Mouse (Mus musculus) spleen, adult 2 months (tissue): ENCODE results near the gene Kpna4. TPM values are rescaled to one million over a fixed set of nuclear protein-coding genes. Genes with fewer than 3 reads are reported as not detected.

ENCODE experiments used
- DNase-seq, 2 experiments: peaks; one replicate each; pipeline versions ENCODE4 v3.0.0 to v3.0.0-alpha.2; 2012 to 2021; ENCODE audit warnings: low spot score in 2 of 2, low read depth in 1 of 2
- H3K27ac ChIP-seq: fragments of 200-500 bp; 2 replicates; pipeline ENCODE4 v1.5.1; 2012; ENCODE audit warnings: low read length, inconsistent platforms; ENCODE audit not compliant: insufficient read depth
- H3K27me3 ChIP-seq: fragments of 200-500 bp; 2 replicates; pipeline ENCODE4 v1.6.1; 2012; ENCODE audit warnings: mild to moderate bottlenecking, moderate library complexity, low read length, inconsistent platforms; ENCODE audit not compliant: control insufficient read depth, insufficient read depth
- H3K36me3 ChIP-seq: fragments of 200-500 bp; 2 replicates; pipeline ENCODE4 v1.6.1; 2012; ENCODE audit warnings: mild to moderate bottlenecking, low read length, inconsistent platforms; ENCODE audit not compliant: control insufficient read depth, insufficient read depth
- H3K4me1 ChIP-seq: fragments of 200-500 bp; 2 replicates; pipeline ENCODE4 v1.6.1; 2011; ENCODE audit warnings: inconsistent platforms; ENCODE audit not compliant: control insufficient read depth, insufficient read depth, insufficient read length
- H3K4me3 ChIP-seq: fragments of 200-500 bp; 2 replicates; pipeline ENCODE4 v1.5.1; 2011; ENCODE audit warnings: mild to moderate bottlenecking, inconsistent platforms; ENCODE audit not compliant: insufficient read depth, insufficient read length; ENCODE audit errors: extremely low read depth
- CTCF ChIP-seq: fragments of 200-500 bp; IDR thresholded peaks from 2 replicates; pipeline ENCODE4 v1.5.1; 2011; ENCODE audit warnings: mild to moderate bottlenecking, inconsistent platforms; ENCODE audit not compliant: insufficient read depth, insufficient read length, insufficient replicate concordance; ENCODE audit errors: extremely low read depth
- POLR2A ChIP-seq: fragments of 200-500 bp; IDR thresholded peaks from 2 replicates; pipeline ENCODE4 v1.6.1; 2011; ENCODE audit warnings: low read depth, low read length, inconsistent platforms
- WGBS: fragments of 180-500 bp; shearing (Covaris S2); methylation state at CpG from one replicate; pipeline ENCODE4 v1.1.7; 2018; 5-methylcytosine and 5-hydroxymethylcytosine counted together
- polyA plus RNA-seq: library from polyadenylated mRNA; depleted of rRNA; stranded (reverse); fragments of >200 nt; gene quantifications from 2 replicates; pipeline ENCODE4 v1.2.3, GENCODE M21; 2012

Kpna4 gene
- polyA plus RNA-seq, 1 experiment = 8.2 TPM

DNA sequence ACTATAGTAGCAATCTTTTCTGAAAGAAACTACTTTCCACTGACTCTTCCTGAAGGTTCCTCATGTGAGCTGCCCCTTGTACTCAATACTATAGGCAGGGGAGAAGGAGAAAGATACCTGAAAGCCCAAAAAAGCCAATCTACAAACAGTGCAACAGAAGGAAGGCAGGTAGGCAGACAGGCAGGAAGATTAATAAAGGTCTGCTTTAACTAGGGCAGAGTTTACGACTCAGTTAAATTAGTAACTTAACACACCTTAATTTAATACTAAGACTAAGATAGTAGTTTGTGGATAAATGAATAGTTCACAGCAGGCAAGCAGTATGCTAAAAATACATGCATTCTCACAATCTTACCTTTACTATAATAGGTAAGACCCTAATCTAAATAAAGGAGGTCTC, 12.2 kb downstream of the Kpna4 start:
- no peak overlapping the region for H3K27ac ChIP-seq
- no peak overlapping the region for H3K4me3 ChIP-seq
- WGBS = 67% methylated on average over 1 of the region's 1 CpGs
- no peaks in the 10 kb centered on the region for H3K27me3 ChIP-seq
- no peaks in the 10 kb centered on the region for H3K36me3 ChIP-seq
- peaks cover 23% of the 10 kb centered on the region for H3K4me1 ChIP-seq
- TF ChIP-seq CTCF = no peak
- TF ChIP-seq POLR2A = no peak
- DNase-seq = no peak

DNA sequence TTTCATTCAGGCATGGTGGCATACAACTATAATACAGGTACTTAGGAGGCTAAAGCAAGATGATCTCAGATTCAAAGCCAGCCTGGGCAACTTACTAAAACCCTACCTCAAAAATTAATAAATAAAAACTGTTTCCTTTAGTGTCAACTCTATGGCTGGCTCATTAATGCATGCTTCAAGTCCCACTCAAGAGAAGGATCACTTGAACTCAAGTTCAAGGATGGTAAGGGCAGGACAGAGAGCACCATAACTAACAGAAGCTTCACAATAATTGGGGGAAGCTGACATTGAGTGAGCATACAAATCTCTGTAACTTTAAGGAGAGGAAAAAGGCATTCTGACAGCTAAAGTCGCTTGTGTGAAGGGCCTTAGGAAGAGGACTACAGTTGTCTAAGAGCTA, 13.0 kb downstream of the Kpna4 start:
- Histone ChIP-seq H3K4me3 (no peak overlapping the region), H3K36me3 (no peaks in the 10 kb centered on the region), H3K27me3 (no peaks in the 10 kb centered on the region), H3K27ac (no peak overlapping the region; the same call in 1 of the 2 replicates), H3K4me1 (peaks cover 23% of the 10 kb centered on the region)
- 50% methylated on average over 1 of the region's 1 CpGs for WGBS
- TF ChIP-seq POLR2A (no peak), CTCF (no peak)
- no peak for DNase-seq

GRCm38 (mm10) chr3:69109079-69109478, 17.8 kb downstream of the Kpna4 start:
- WGBS = 78% methylated on average over 1 of the region's 1 CpGs
- TF ChIP-seq CTCF = no peak
- no peak for TF ChIP-seq POLR2A
- H3K27me3 ChIP-seq = no peaks in the 10 kb centered on the region
- no peak overlapping the region for H3K4me3 ChIP-seq
- peaks cover 5% of the 10 kb centered on the region for H3K4me1 ChIP-seq
- H3K36me3 ChIP-seq = no peaks in the 10 kb centered on the region
- no peak overlapping the region for H3K27ac ChIP-seq
- DNase-seq = no peak

DNA sequence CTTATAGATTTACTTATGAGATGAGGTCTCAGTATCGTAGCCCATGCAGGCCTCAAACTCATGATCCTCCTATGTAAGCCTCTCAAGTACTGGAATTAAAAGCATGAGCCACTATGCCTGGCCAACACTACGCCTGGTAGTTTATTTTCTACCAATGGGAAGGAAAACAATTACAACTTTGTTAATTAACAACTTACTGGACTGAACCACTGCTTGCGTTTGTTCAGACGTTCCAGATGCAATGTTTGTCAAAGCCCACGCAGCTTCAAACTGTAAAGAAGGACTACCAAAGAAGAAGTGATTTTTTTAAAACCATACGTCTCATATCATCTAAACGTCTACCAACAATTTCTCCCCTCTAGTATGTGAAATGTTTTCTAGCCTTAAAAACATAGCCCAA, 32.5 kb downstream of the Kpna4 start:
- no peaks in the 10 kb centered on the region for H3K4me1 ChIP-seq
- H3K36me3 ChIP-seq = peaks cover 17% of the 10 kb centered on the region
- H3K4me3 ChIP-seq = no peak overlapping the region
- 94% methylated on average over 7 of the region's 7 CpGs for WGBS
- no peak for DNase-seq
- no peak for TF ChIP-seq CTCF
- TF ChIP-seq POLR2A = no peak
- H3K27ac ChIP-seq = no peak overlapping the region
- H3K27me3 ChIP-seq = no peaks in the 10 kb centered on the region

GRCm38 (mm10) chr3:69064005-69064404, 62.9 kb downstream of the Kpna4 start:
- 36% methylated on average over 1 of the region's 1 CpGs for WGBS
- H3K27ac ChIP-seq = no peak overlapping the region

GRCm38 (mm10) chr3:69062764-69063163, 64.1 kb downstream of the Kpna4 start:
- TF ChIP-seq CTCF (no peak), POLR2A (no peak)
- peak in 1 of 2 experiments; percentile 22 for DNase-seq
- WGBS = 36% methylated on average over 1 of the region's 1 CpGs

More at GRCm38 (mm10) chr3:69064005-69064404, 62.9 kb downstream of the Kpna4 start:
- Histone ChIP-seq H3K27me3 (no peaks in the 10 kb centered on the region), H3K4me3 (no peak overlapping the region), H3K36me3 (no peaks in the 10 kb centered on the region), H3K4me1 (peaks cover 8% of the 10 kb centered on the region)
- no peak for TF ChIP-seq POLR2A
- DNase-seq = peak in 1 of 2 experiments; percentile 35

GRCm38 (mm10) chr3:69060672-69061071, 66.2 kb downstream of the Kpna4 start:
- Histone ChIP-seq H3K4me1 (peaks cover 8% of the 10 kb centered on the region), H3K36me3 (no peaks in the 10 kb centered on the region), H3K27ac (no peak overlapping the region), H3K4me3 (no peak overlapping the region), H3K27me3 (no peaks in the 10 kb centered on the region)
- no peak for DNase-seq
- TF ChIP-seq POLR2A (no peak), CTCF (no peak)
- 96% methylated on average over 4 of the region's 4 CpGs for WGBS

More at GRCm38 (mm10) chr3:69062764-69063163, 64.1 kb downstream of the Kpna4 start:
- Histone ChIP-seq H3K4me1 (peaks cover 8% of the 10 kb centered on the region), H3K36me3 (no peaks in the 10 kb centered on the region), H3K4me3 (no peak overlapping the region), H3K27ac (peak overlapping the region; percentile 60; the same call in 1 of the 2 replicates), H3K27me3 (no peaks in the 10 kb centered on the region)
